Mouse (Mus musculus) kidney, adult 11 months (tissue): ENCODE results near the gene Xrcc6.

Experiments
- DNase-seq: peaks from one replicate; pipeline ENCODE4 v3.0.0; 2022

The Xrcc6 gene

GRCm38 (mm10) chr15:82022535-82023088 lies 35.0 kb downstream of the Xrcc6 start:
- no peak for DNase-seq

- no peak for DNase-seq
Observed at GRCm38 (mm10) chr15:82023965-82024635, 36.5 kb downstream of the Xrcc6 start.

GRCm38 (mm10) chr15:82027276-82027675 lies 39.6 kb downstream of the Xrcc6 start:
- no peak for DNase-seq

GRCm38 (mm10) chr15:82027726-82028125 lies 40.1 kb downstream of the Xrcc6 start:
- no peak for DNase-seq

GRCm38 (mm10) chr15:82032386-82032785 lies 44.8 kb downstream of the Xrcc6 start:
- DNase-seq = no peak

- DNase-seq = no peak
Observed at GRCm38 (mm10) chr15:82033762-82034161, 46.1 kb downstream of the Xrcc6 start, which contains the start of gene Desi1. TSS of gene Desi1 (minus strand) at chr15:82033862.

GRCm38 (mm10) chr15:82035904-82036689 lies 48.5 kb downstream of the Xrcc6 start:
- DNase-seq = no peak

GRCm38 (mm10) chr15:82040650-82041049 lies 53.0 kb downstream of the Xrcc6 start:
- no peak for DNase-seq

GRCm38 (mm10) chr15:82044166-82044784 lies 56.6 kb downstream of the Xrcc6 start:
- DNase-seq = no peak

- DNase-seq = peak; percentile 17
Observed at GRCm38 (mm10) chr15:82046246-82046891, 58.7 kb downstream of the Xrcc6 start.

- peak; percentile 84 for DNase-seq
Observed at GRCm38 (mm10) chr15:82047080-82047883, 59.6 kb downstream of the Xrcc6 start, which contains the start of gene Snu13. TSS of gene Snu13 (minus strand) at chr15:82047598.

GRCm38 (mm10) chr15:82052544-82052943 lies 64.9 kb downstream of the Xrcc6 start:
- DNase-seq = no peak

GRCm38 (mm10) chr15:82058719-82059201 lies 71.1 kb downstream of the Xrcc6 start, which contains the start of gene 4930407I10Rik:
TSS of gene 4930407I10Rik (plus strand) at chr15:82059151.
- DNase-seq = no peak

- no peak for DNase-seq
Observed at GRCm38 (mm10) chr15:82063909-82064308, 76.3 kb downstream of the Xrcc6 start.

GRCm38 (mm10) chr15:82065511-82065910 lies 77.9 kb downstream of the Xrcc6 start:
- peak; percentile 70 for DNase-seq

- no peak for DNase-seq
Observed at GRCm38 (mm10) chr15:82069898-82070297, 82.3 kb downstream of the Xrcc6 start, which contains the start of gene Mei1. TSS of gene Mei1 (plus strand) at chr15:82069996.

GRCm38 (mm10) chr15:82071816-82072469 lies 84.3 kb downstream of the Xrcc6 start:
- no peak for DNase-seq

GRCm38 (mm10) chr15:82073490-82073889 lies 85.9 kb downstream of the Xrcc6 start:
- no peak for DNase-seq

GRCm38 (mm10) chr15:82079883-82080282 lies 92.2 kb downstream of the Xrcc6 start:
- no peak for DNase-seq

GRCm38 (mm10) chr15:82081161-82081560 lies 93.5 kb downstream of the Xrcc6 start:
- peak; percentile 5 for DNase-seq

GRCm38 (mm10) chr15:82085606-82086005 lies 98.0 kb downstream of the Xrcc6 start:
- no peak for DNase-seq
